Mouse (Mus musculus): ENCODE measurements at regions not wholly inside any gene's neighbourhood (a gene's known extent, or its start where the extent isn't known, plus 50 kb on each side); places are given as distances from the start of the nearest gene placed in this dataset.

GRCm38 (mm10) chr15:62325451-62326290, 1402.9 kb upstream of the A1bg start:
- DNase-seq: no peak

- no peak for DNase-seq
Observed at GRCm38 (mm10) chr15:62320966-62321365, 1398.2 kb upstream of the A1bg start.

- DNase-seq: no peak
Observed at GRCm38 (mm10) chr15:62314449-62314848, 1391.6 kb upstream of the A1bg start.

GRCm38 (mm10) chr15:62302233-62302632, 1379.4 kb upstream of the A1bg start:
- DNase-seq: peak; percentile 77

GRCm38 (mm10) chr15:62301567-62301966, 1378.8 kb upstream of the A1bg start:
- no peak for DNase-seq

GRCm38 (mm10) chr15:62297138-62297537, 1374.3 kb upstream of the A1bg start:
- no peak for DNase-seq

- DNase-seq: peak; percentile 95
Observed at GRCm38 (mm10) chr15:62295233-62295927, 1372.6 kb upstream of the A1bg start.

GRCm38 (mm10) chr15:62294786-62295185, 1372.0 kb upstream of the A1bg start:
- DNase-seq: no peak

- DNase-seq: no peak
Observed at GRCm38 (mm10) chr15:62292876-62293275, 1370.1 kb upstream of the A1bg start.

- no peak for DNase-seq
Observed at GRCm38 (mm10) chr15:62290687-62291086, 1367.9 kb upstream of the A1bg start.

- DNase-seq: peak; percentile 48
Observed at GRCm38 (mm10) chr15:62286666-62287655, 1364.1 kb upstream of the A1bg start.

GRCm38 (mm10) chr15:62284606-62285531, 1362.1 kb upstream of the A1bg start:
- DNase-seq: no peak

- no peak for DNase-seq
Observed at GRCm38 (mm10) chr15:62283661-62284429, 1361.0 kb upstream of the A1bg start.

- no peak for DNase-seq
Observed at GRCm38 (mm10) chr15:62282646-62283045, 1359.8 kb upstream of the A1bg start.

GRCm38 (mm10) chr15:62282116-62282515, 1359.3 kb upstream of the A1bg start:
- DNase-seq: peak; percentile 61

- no peak for DNase-seq
Observed at GRCm38 (mm10) chr15:62279526-62279925, 1356.7 kb upstream of the A1bg start.

GRCm38 (mm10) chr15:62274818-62275217, 1352.0 kb upstream of the A1bg start:
- DNase-seq: no peak

GRCm38 (mm10) chr15:62273855-62274488, 1351.2 kb upstream of the A1bg start:
- DNase-seq: no peak

- DNase-seq: no peak
Observed at GRCm38 (mm10) chr15:62272755-62273154, 1349.9 kb upstream of the A1bg start.

GRCm38 (mm10) chr15:62271428-62271827, 1348.6 kb upstream of the A1bg start:
- DNase-seq: no peak
